Mouse (Mus musculus) forebrain, embryonic 12.5 days (tissue): ENCODE data around the gene Prodh2. TPM values are rescaled to one million over a fixed set of nuclear protein-coding genes. Genes with fewer than 3 reads are reported as not detected.

Experiments used
- ATAC-seq: fragments of 200-750 bp; cut with Nextera tagmentation; 2 replicates; pipeline ENCODE4 v1.8.0; 2017; ENCODE audit warnings: moderate TSS enrichment; ENCODE audit not compliant: low FRiP score
- H3K27ac ChIP-seq: fragments of 300-500 bp; sonication (generic); 2 replicates; pipeline ENCODE4 v1.5.1; 2016; ENCODE audit warnings: mild to moderate bottlenecking
- H3K27me3 ChIP-seq: fragments of 300-500 bp; sonication (generic); 2 replicates; pipeline ENCODE4 v1.6.1; 2016; ENCODE audit warnings: mild to moderate bottlenecking
- H3K36me3 ChIP-seq: fragments of 300-500 bp; sonication (generic); replicated peaks from 2 replicates; pipeline ENCODE4 v1.6.1; 2016; ENCODE audit warnings: mild to moderate bottlenecking
- H3K4me1 ChIP-seq: fragments of 300-500 bp; sonication (generic); 2 replicates; pipeline ENCODE4 v1.6.1; 2016
- H3K4me2 ChIP-seq: fragments of 300-500 bp; sonication (generic); 2 replicates; pipeline ENCODE4 v1.6.1; 2016; ENCODE audit warnings: mild to moderate bottlenecking, moderate library complexity
- H3K4me3 ChIP-seq: fragments of 300-500 bp; sonication (generic); replicated peaks from 2 replicates; pipeline ENCODE4 v1.5.1; 2016; ENCODE audit warnings: mild to moderate bottlenecking
- H3K9ac ChIP-seq: fragments of 300-500 bp; sonication (generic); 2 replicates; pipeline ENCODE4 v1.6.1; 2016; ENCODE audit warnings: mild to moderate bottlenecking
- H3K9me3 ChIP-seq: fragments of 300-500 bp; sonication (generic); 2 replicates; pipeline ENCODE4 v1.6.1; 2016
- WGBS: fragments of 180-500 bp; shearing (Covaris S2); methylation state at CpG from one replicate; pipeline ENCODE4 v1.1.7; 2016; 5-methylcytosine and 5-hydroxymethylcytosine counted together
- polyA plus RNA-seq: library from polyadenylated mRNA; unstranded; fragments of >200 nt; fragmentation: Nextera tagmentation; extraction: Ambion mirVana; gene quantifications from 2 replicates; pipeline ENCODE4 v1.2.1, GENCODE M21; 2016

Prodh2 gene
- polyA plus RNA-seq, 1 experiment from 2014 or later: not detected

GRCm38 (mm10) chr7:30531291-30531815 is 37.9 kb downstream of the Prodh2 start:
- H3K9me3 ChIP-seq: no peaks in the 10 kb centered on the region
- no peak overlapping the region for H3K4me3 ChIP-seq
- H3K4me1 ChIP-seq: peaks cover 45% of the 10 kb centered on the region
- no peak for ATAC-seq
- peak overlapping the region; percentile 16; the same call in 1 of the 2 replicates for H3K4me2 ChIP-seq
- 83% methylated on average over 9 of the region's 9 CpGs for WGBS
- H3K36me3 ChIP-seq: peaks cover 66% of the 10 kb centered on the region
- H3K9ac ChIP-seq: 0 out of 2 replicates have a peak overlapping the region, but pooled peaks have one; percentile 18
- H3K27ac ChIP-seq: no peak overlapping the region
- no peaks in the 10 kb centered on the region for H3K27me3 ChIP-seq

GRCm38 (mm10) chr7:30532931-30533330 is 39.5 kb downstream of the Prodh2 start:
- Histone ChIP-seq H3K9me3 (no peaks in the 10 kb centered on the region), H3K4me3 (peak overlapping the region; percentile 71), H3K36me3 (peaks cover 50% of the 10 kb centered on the region), H3K27ac (no peak overlapping the region; the same call in 1 of the 2 replicates), H3K9ac (peak overlapping the region; percentile 90), H3K4me1 (peaks cover 39% of the 10 kb centered on the region), H3K4me2 (peak overlapping the region; percentile 81), H3K27me3 (no peaks in the 10 kb centered on the region)
- 13% methylated on average over 8 of the region's 8 CpGs for WGBS
- no peak for ATAC-seq

GRCm38 (mm10) chr7:30533941-30534632 is 40.7 kb downstream of the Prodh2 start:
- peaks cover 46% of the 10 kb centered on the region for H3K36me3 ChIP-seq
- peak; percentile 53 for ATAC-seq

GRCm38 (mm10) chr7:30534633-30535577 is 41.5 kb downstream of the Prodh2 start, which contains the start of gene Arhgap33:
Gene Arhgap33, minus strand, starts transcription at chr7:30535060.
- peaks cover 46% of the 10 kb centered on the region for H3K36me3 ChIP-seq

More at GRCm38 (mm10) chr7:30533941-30534632, 40.7 kb downstream of the Prodh2 start:
- 4% methylated on average over 24 of the region's 26 CpGs for WGBS
- H3K4me2 ChIP-seq: peak overlapping the region; percentile 81
- peaks cover 39% of the 10 kb centered on the region for H3K4me1 ChIP-seq
- H3K27ac ChIP-seq: peak overlapping the region; percentile 87
- peak overlapping the region; percentile 90 for H3K9ac ChIP-seq
- no peaks in the 10 kb centered on the region for H3K27me3 ChIP-seq
- no peaks in the 10 kb centered on the region for H3K9me3 ChIP-seq
- peak overlapping the region; percentile 71 for H3K4me3 ChIP-seq

GRCm38 (mm10) chr7:30540572-30540971 is 47.1 kb downstream of the Prodh2 start:
- Histone ChIP-seq H3K4me3 (no peak overlapping the region), H3K9ac (no peak overlapping the region), H3K4me2 (no peak overlapping the region), H3K27ac (no peak overlapping the region), H3K36me3 (peaks cover 49% of the 10 kb centered on the region), H3K4me1 (peaks cover 5% of the 10 kb centered on the region), H3K27me3 (no peaks in the 10 kb centered on the region), H3K9me3 (no peaks in the 10 kb centered on the region)
- ATAC-seq: no peak
- 88% methylated on average over 7 of the region's 7 CpGs for WGBS

More at GRCm38 (mm10) chr7:30534633-30535577, 41.5 kb downstream of the Prodh2 start, which contains the start of gene Arhgap33:
- peak within 1 kb of the TSS; percentile 90 for H3K27ac ChIP-seq
- H3K9ac ChIP-seq: peak within 1 kb of the TSS; percentile 90
- H3K4me3 ChIP-seq: peak within 1 kb of the TSS; percentile 71
- H3K27me3 ChIP-seq: no peaks in the 10 kb centered on the region
- peak within 1 kb of the TSS; percentile 81 for H3K4me2 ChIP-seq
- H3K4me1 ChIP-seq: peaks cover 39% of the 10 kb centered on the region
- H3K9me3 ChIP-seq: no peaks in the 10 kb centered on the region
- 1% methylated on average over 47 of the region's 84 CpGs for WGBS
- ATAC-seq: peak; percentile 93

GRCm38 (mm10) chr7:30544327-30544726 is 50.9 kb downstream of the Prodh2 start:
- H3K9me3 ChIP-seq: no peaks in the 10 kb centered on the region
- no peaks in the 10 kb centered on the region for H3K27me3 ChIP-seq
- H3K36me3 ChIP-seq: peaks cover 64% of the 10 kb centered on the region
- H3K9ac ChIP-seq: no peak overlapping the region
- H3K4me3 ChIP-seq: no peak overlapping the region
- H3K4me1 ChIP-seq: no peaks in the 10 kb centered on the region
- WGBS: 95% methylated on average over 2 of the region's 2 CpGs
- no peak overlapping the region for H3K27ac ChIP-seq
- H3K4me2 ChIP-seq: no peak overlapping the region
- no peak for ATAC-seq

- H3K9me3 ChIP-seq: no peaks in the 10 kb centered on the region
- ATAC-seq: no peak
- peaks cover 38% of the 10 kb centered on the region for H3K36me3 ChIP-seq
- no peak overlapping the region for H3K4me2 ChIP-seq
- 92% methylated on average over 2 of the region's 2 CpGs for WGBS
- H3K27ac ChIP-seq: no peak overlapping the region
- no peak overlapping the region for H3K4me3 ChIP-seq
- H3K9ac ChIP-seq: no peak overlapping the region
- H3K27me3 ChIP-seq: no peaks in the 10 kb centered on the region
- peaks cover 23% of the 10 kb centered on the region for H3K4me1 ChIP-seq
Measured at GRCm38 (mm10) chr7:30549880-30550279, 56.5 kb downstream of the Prodh2 start.

- H3K4me2 ChIP-seq: no peak overlapping the region
- no peak overlapping the region for H3K9ac ChIP-seq
- H3K4me1 ChIP-seq: peaks cover 23% of the 10 kb centered on the region
- H3K27ac ChIP-seq: no peak overlapping the region
- no peak overlapping the region for H3K4me3 ChIP-seq
- WGBS: 95% methylated on average over 1 of the region's 1 CpGs
- no peaks in the 10 kb centered on the region for H3K27me3 ChIP-seq
- no peaks in the 10 kb centered on the region for H3K9me3 ChIP-seq
- ATAC-seq: no peak
- peaks cover 41% of the 10 kb centered on the region for H3K36me3 ChIP-seq
Measured at GRCm38 (mm10) chr7:30550603-30551002, 57.2 kb downstream of the Prodh2 start.

- H3K9me3 ChIP-seq: no peaks in the 10 kb centered on the region
- H3K4me2 ChIP-seq: peak overlapping the region; percentile 92
- peak overlapping the region; percentile 95 for H3K27ac ChIP-seq
- peaks cover 42% of the 10 kb centered on the region for H3K36me3 ChIP-seq
- H3K4me1 ChIP-seq: peaks cover 23% of the 10 kb centered on the region
- H3K4me3 ChIP-seq: peak overlapping the region; percentile 65
- WGBS: 2% methylated on average over 10 of the region's 10 CpGs
- no peaks in the 10 kb centered on the region for H3K27me3 ChIP-seq
- peak overlapping the region; percentile 69 for H3K9ac ChIP-seq
- ATAC-seq: peak; percentile 69
Measured at GRCm38 (mm10) chr7:30551445-30552101, 58.2 kb downstream of the Prodh2 start.

- Histone ChIP-seq H3K4me1 (peaks cover 23% of the 10 kb centered on the region), H3K27ac (peak within 1 kb of the TSS; percentile 95), H3K36me3 (peaks cover 50% of the 10 kb centered on the region), H3K4me3 (peak within 1 kb of the TSS; percentile 65), H3K27me3 (no peaks in the 10 kb centered on the region), H3K9me3 (no peaks in the 10 kb centered on the region), H3K9ac (peak within 1 kb of the TSS; percentile 69), H3K4me2 (peak within 1 kb of the TSS; percentile 92)
- peak; percentile 96 for ATAC-seq
- WGBS: under 1% methylated on average over 44 of the region's 44 CpGs
Measured at GRCm38 (mm10) chr7:30552102-30553020, 58.9 kb downstream of the Prodh2 start, which contains the start of the genes Hspb6 and Proser3. Gene Hspb6, plus strand, starts transcription at chr7:30552178. Gene Proser3, minus strand, starts transcription at chr7:30552299.
